Mouse (Mus musculus) kidney, embryonic 15.5 days (tissue): ENCODE data around the gene Nebl. TPM values are rescaled to one million over a fixed set of nuclear protein-coding genes. Genes with fewer than 3 reads are reported as not detected.

Source experiments
- ATAC-seq: fragments of 200-750 bp; cut with Nextera tagmentation; replicated peaks from 2 replicates; pipeline ENCODE4 v1.8.0; 2017; ENCODE audit warnings: moderate TSS enrichment; ENCODE audit not compliant: low FRiP score
- H3K27ac ChIP-seq: fragments of 300-500 bp; sonication (generic); 2 replicates; pipeline ENCODE4 v1.5.1; 2015; ENCODE audit warnings: mild to moderate bottlenecking, inconsistent platforms
- H3K27me3 ChIP-seq: fragments of 300-500 bp; sonication (generic); 2 replicates; pipeline ENCODE4 v1.6.1; 2015; ENCODE audit warnings: inconsistent platforms
- H3K36me3 ChIP-seq: fragments of 300-500 bp; sonication (generic); 2 replicates; pipeline ENCODE4 v1.6.1; 2015; ENCODE audit warnings: inconsistent platforms
- H3K4me1 ChIP-seq: fragments of 300-500 bp; sonication (generic); 2 replicates; pipeline ENCODE4 v1.6.1; 2015; ENCODE audit warnings: inconsistent platforms
- H3K4me2 ChIP-seq: fragments of 300-500 bp; sonication (generic); 2 replicates; pipeline ENCODE4 v1.6.1; 2015; ENCODE audit warnings: moderate library complexity, mild to moderate bottlenecking, inconsistent platforms
- H3K4me3 ChIP-seq: fragments of 300-500 bp; sonication (generic); replicated peaks from 2 replicates; pipeline ENCODE4 v1.5.1; 2015; ENCODE audit warnings: mild to moderate bottlenecking, inconsistent platforms
- H3K9ac ChIP-seq: fragments of 300-500 bp; sonication (generic); 2 replicates; pipeline ENCODE4 v1.6.1; 2015; ENCODE audit warnings: mild to moderate bottlenecking, inconsistent platforms
- H3K9me3 ChIP-seq: fragments of 300-500 bp; sonication (generic); replicated peaks from 2 replicates; pipeline ENCODE4 v1.6.1; 2016; ENCODE audit warnings: inconsistent platforms
- WGBS: fragments of 180-500 bp; shearing (Covaris S2); methylation state at CpG from one replicate; pipeline ENCODE4 v1.1.7; 2015; ENCODE audit warnings: mixed read lengths; 5-methylcytosine and 5-hydroxymethylcytosine counted together
- polyA plus RNA-seq: library from polyadenylated mRNA; unstranded; fragments of >200 nt; fragmentation: Nextera tagmentation; extraction: Ambion mirVana; gene quantifications from 2 replicates; pipeline ENCODE4 v1.2.1, GENCODE M21; 2015

The Nebl gene
- polyA plus RNA-seq, 1 experiment from 2014 or later = 7.1 TPM

DNA sequence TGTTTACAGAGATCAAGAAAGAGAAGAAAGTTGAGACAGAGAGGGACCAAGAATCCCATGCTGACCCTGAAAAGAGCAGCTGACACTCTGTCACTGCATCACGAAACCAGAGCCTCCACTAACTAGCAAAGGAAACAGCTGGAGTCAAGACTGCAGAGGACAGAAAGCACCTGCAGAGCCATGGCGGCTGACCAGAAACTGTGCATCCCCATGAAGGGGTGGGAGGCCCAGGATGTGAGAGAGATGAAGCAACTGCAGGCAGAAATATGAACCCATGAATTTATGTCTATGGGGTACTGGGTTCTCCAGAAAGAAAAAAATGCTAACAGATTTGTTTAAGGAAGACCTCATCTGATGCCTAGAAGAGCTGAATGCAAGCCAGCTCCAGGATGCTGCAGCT, 133.3 kb downstream of the Nebl start:
- H3K4me3 ChIP-seq = no peak overlapping the region
- whole genome bisulfite sequencing = 20% methylated on average over 2 of the region's 2 CpGs
- no peaks in the 10 kb centered on the region for H3K4me1 ChIP-seq
- no peak overlapping the region for H3K27ac ChIP-seq
- no peak overlapping the region for H3K4me2 ChIP-seq
- H3K36me3 ChIP-seq = no peaks in the 10 kb centered on the region
- 0 out of 2 replicates have a peak, but pooled peaks have one; percentile 29 for ATAC-seq
- H3K9ac ChIP-seq = no peak overlapping the region
- no peaks in the 10 kb centered on the region for H3K27me3 ChIP-seq
- no peaks in the 10 kb centered on the region for H3K9me3 ChIP-seq

DNA sequence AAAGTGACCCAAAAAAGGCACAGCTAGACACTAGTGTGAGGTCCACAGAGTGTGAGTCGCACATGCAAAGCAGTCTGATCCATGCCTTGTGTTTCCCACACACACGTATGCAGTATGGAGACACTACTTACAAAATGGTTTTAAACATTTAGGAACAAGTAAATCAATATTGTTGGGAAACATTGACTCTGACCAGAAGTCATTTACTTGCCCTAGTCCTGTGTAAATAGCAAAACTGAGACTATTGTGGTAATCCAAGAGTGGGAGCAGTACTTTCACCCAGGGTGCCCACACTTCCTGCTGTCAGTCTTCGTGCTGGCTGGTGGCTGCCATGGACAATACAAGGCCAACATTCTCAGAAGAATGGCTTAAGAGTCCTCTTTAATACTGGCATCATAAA, 141.6 kb downstream of the Nebl start:
- no peaks in the 10 kb centered on the region for H3K4me1 ChIP-seq
- H3K36me3 ChIP-seq = no peaks in the 10 kb centered on the region
- H3K27ac ChIP-seq = no peak overlapping the region
- no peaks in the 10 kb centered on the region for H3K9me3 ChIP-seq
- H3K4me2 ChIP-seq = no peak overlapping the region
- H3K9ac ChIP-seq = no peak overlapping the region
- no peaks in the 10 kb centered on the region for H3K27me3 ChIP-seq
- H3K4me3 ChIP-seq = no peak overlapping the region
- ATAC-seq = no peak
- 89% methylated on average over 3 of the region's 3 CpGs for WGBS

DNA sequence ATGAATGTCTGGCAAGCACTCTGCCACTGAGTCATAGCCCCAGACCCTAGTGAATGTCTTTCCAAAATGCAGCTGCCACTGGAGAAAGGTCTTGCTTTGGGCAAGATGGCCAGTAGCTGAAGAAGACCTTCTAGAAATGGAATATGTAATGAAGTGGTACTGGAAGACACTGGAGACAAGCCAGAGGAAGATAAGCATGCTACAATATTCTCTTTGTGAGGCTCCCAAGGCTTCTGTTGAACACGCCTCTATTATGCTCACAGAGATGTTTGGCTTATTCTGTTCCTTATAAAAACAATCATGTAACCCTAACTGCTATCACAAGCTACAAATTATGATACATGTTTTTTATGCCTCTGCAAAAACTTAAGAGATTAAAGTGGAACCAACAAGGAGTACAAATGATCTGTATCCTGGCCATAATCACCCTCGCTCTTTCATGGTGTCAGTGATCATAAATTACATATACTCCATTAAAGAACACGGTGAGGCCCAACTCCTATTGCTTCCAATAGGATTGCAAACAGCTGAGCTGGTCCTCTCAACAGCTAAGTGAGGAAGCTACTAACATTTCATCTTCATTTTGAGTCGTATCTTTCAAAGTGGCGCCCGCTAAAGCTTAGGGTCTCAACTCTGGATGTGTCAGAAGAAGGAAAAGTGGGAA, 145.8 kb downstream of the Nebl start:
- H3K9me3 ChIP-seq = no peaks in the 10 kb centered on the region
- no peaks in the 10 kb centered on the region for H3K4me1 ChIP-seq
- H3K27me3 ChIP-seq = no peaks in the 10 kb centered on the region
- ATAC-seq = no peak
- H3K36me3 ChIP-seq = no peaks in the 10 kb centered on the region
- H3K9ac ChIP-seq = no peak overlapping the region
- 50% methylated on average over 6 of the region's 6 CpGs for WGBS
- no peak overlapping the region for H3K4me2 ChIP-seq
- H3K27ac ChIP-seq = no peak overlapping the region
- H3K4me3 ChIP-seq = no peak overlapping the region

DNA sequence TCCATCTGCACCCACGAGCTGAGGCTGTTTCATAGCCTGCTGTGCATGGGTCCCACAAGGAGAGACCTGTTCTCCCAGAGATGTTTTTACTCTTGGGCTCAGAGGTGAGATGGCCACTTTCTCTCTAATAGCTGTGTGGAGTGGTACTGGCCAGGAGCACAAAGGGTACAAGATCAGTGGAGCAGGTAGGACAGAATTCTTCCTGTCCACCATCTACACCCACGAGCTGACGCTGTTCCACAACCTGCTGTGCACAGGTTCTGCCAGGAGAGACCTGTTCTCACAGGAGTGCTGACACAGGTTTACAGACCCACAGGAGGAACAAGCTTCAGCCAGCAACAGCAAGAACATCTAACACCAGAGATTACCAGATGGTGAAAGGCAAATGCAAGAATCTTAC, 155.6 kb downstream of the Nebl start:
- no peak overlapping the region for H3K9ac ChIP-seq
- H3K9me3 ChIP-seq = no peaks in the 10 kb centered on the region
- H3K36me3 ChIP-seq = no peaks in the 10 kb centered on the region
- no peak overlapping the region for H3K4me2 ChIP-seq
- H3K4me3 ChIP-seq = no peak overlapping the region
- no peak overlapping the region for H3K27ac ChIP-seq
- 60% methylated on average over 3 of the region's 3 CpGs for WGBS
- no peaks in the 10 kb centered on the region for H3K27me3 ChIP-seq
- H3K4me1 ChIP-seq = no peaks in the 10 kb centered on the region
- no peak for ATAC-seq

DNA sequence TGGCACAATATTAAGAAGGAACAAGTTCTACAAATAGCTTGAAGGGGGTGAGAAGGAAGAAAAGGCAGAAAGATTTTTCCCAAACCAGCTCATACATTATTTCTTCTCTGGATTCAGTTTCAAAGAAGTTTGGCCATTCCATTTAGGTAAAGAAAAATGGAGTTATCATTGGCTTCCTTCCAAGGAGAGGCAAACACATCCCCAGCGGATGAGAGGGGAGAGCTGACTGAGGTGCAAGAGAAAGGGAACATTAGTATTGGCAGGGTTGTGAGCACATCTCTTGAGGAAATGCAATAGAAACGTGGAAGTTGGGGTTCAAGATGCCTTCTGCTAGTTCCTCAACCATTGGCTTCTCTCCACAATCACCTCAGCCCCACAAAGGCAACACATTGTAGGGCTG, 159.5 kb downstream of the Nebl start:
- Histone ChIP-seq H3K27ac (no peak overlapping the region), H3K27me3 (no peaks in the 10 kb centered on the region), H3K4me2 (no peak overlapping the region), H3K36me3 (no peaks in the 10 kb centered on the region), H3K9me3 (no peaks in the 10 kb centered on the region), H3K9ac (no peak overlapping the region), H3K4me3 (no peak overlapping the region), H3K4me1 (no peaks in the 10 kb centered on the region)
- ATAC-seq = no peak
- 49% methylated on average over 2 of the region's 2 CpGs for WGBS

DNA sequence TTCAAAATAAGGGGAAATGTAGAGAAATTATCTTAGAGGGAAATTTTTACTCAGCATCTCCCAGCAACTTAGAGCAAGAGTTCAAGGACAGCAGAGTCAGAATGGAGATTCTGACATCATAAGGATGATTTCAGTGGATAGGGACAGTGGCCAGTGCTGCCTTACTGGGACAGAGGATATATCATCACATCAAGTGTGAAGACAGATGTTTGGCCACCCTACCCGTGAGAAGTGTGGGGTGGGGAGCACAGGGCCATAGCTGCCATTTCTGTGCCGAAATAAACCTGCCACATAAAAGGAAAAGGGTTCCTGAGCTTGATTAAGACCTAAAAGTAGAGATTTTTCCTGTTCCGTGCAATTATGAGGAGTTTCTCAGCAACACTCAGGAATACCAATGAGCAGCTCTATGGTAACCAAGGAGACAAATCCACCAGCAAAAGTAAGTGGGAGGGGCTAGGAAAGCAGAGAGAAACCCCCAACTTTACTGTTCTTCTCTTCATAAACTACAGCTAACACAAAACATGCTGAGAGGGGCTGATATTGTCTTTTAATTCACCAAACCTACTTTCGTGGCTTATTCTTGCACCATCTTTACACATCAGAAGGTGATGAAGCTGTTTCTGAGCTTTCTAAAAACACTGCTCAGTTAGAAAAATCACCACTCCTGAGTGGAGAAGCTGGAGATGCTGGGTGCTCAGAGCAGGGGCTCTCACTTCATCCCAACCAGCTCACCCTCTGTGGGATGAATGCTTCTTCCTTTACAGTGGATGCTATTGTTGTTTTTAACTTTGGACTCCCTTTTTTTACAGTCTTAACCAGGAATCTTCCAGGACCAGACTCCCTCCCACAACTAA, 172.1 kb downstream of the Nebl start:
- ATAC-seq = no peak
- Histone ChIP-seq H3K9ac (no peak overlapping the region), H3K27ac (no peak overlapping the region), H3K4me3 (no peak overlapping the region), H3K9me3 (no peaks in the 10 kb centered on the region), H3K36me3 (no peaks in the 10 kb centered on the region), H3K4me2 (no peak overlapping the region), H3K4me1 (no peaks in the 10 kb centered on the region), H3K27me3 (no peaks in the 10 kb centered on the region)
- WGBS = 68% methylated on average over 4 of the region's 4 CpGs

DNA sequence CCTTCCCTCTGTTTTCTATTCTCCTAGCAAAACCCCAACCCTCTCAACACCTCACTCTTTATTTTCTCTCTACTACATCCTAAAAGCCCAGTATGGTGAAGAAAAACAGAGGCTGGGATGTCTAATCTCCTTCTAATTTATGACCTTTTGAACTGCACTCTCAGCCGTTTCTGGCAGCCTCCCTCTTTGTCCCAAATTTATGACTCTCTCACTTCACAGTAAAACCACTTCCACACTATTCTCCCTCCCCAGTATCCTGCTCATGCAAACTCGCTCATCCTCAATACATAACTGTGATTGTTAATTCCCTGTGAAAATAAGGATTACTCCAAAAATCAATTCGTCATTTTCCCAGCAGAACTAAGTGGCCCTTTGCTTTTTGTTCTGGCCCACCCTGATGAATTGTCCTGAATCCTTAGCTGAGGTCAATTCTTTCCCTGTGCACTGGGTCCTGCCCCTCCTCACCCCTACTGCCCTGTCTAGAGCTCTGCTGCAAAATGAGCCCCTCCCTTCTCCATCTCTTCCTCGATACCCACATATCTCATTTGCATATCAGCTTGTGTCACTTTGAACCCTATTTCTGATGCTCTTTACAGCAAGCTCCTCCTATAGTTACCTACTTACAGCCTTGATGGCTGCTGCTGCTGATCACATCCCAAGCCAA, 181.2 kb downstream of the Nebl start:
- no peaks in the 10 kb centered on the region for H3K36me3 ChIP-seq
- 21% methylated on average over 4 of the region's 4 CpGs for WGBS
- H3K4me2 ChIP-seq = no peak overlapping the region
- H3K4me3 ChIP-seq = no peak overlapping the region
- no peaks in the 10 kb centered on the region for H3K27me3 ChIP-seq
- no peak; the same call in 1 of the 2 replicates for ATAC-seq
- no peak overlapping the region for H3K9ac ChIP-seq
- H3K4me1 ChIP-seq = peaks cover 6% of the 10 kb centered on the region
- no peak overlapping the region for H3K27ac ChIP-seq
- H3K9me3 ChIP-seq = no peaks in the 10 kb centered on the region

DNA sequence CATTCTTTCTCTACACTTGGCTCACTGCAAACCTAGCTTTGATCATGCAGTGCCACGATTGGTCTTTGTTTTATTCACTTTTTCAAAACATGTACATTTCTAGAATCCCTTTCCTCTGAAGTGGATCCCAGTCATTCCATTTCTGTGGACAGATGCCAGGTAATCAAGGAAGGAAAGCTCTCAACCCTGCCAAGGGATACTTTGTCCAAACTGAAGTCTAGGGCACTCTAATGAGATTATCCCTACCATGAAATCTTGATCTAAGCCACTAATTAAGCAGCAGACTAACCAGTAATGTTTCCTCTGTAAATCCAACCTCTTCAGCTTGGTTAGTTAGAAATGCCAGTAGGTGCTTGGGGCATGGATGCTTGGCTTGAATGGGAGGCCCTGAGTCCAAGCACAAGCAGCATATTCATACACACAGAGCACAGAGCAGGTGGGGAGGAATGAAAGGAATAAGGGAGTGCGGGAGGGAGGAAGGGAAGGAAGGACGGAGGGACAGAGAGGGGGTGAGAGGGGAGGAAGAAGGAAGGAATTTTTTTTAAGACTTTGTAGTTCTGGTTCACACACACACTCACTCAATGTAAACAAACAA, 184.8 kb downstream of the Nebl start:
- H3K4me1 ChIP-seq = peaks cover 6% of the 10 kb centered on the region
- ATAC-seq = no peak
- H3K36me3 ChIP-seq = no peaks in the 10 kb centered on the region
- no peak overlapping the region for H3K4me2 ChIP-seq
- H3K27ac ChIP-seq = no peak overlapping the region
- H3K27me3 ChIP-seq = no peaks in the 10 kb centered on the region
- 83% methylated on average over 3 of the region's 3 CpGs for WGBS
- H3K9ac ChIP-seq = no peak overlapping the region
- H3K9me3 ChIP-seq = no peaks in the 10 kb centered on the region
- H3K4me3 ChIP-seq = no peak overlapping the region

DNA sequence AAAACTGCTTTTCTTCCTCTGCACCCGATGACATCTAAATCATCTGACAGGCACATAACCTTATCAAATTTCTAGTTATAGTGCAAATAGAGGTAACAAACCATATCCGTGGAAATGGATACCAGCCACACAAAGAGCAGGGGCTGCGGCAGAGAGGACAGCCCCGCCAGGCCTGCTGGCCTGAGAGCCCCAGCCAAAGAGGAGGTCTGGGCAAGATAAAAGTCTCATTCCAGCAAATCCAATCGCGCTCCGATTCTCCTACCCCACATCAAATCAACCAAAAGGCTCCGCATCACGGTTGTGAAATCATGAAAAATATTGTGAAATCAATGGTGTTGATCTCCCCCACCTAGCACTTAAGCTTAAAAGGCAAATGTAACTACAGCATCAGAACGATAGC, 191.5 kb downstream of the Nebl start:
- Histone ChIP-seq H3K27me3 (no peaks in the 10 kb centered on the region), H3K9ac (no peak overlapping the region), H3K9me3 (no peaks in the 10 kb centered on the region), H3K4me1 (0 out of 2 replicates have a peak, but pooled peaks cover 4% of the 10 kb centered on the region), H3K4me3 (no peak overlapping the region), H3K27ac (no peak overlapping the region), H3K36me3 (no peaks in the 10 kb centered on the region), H3K4me2 (no peak overlapping the region)
- ATAC-seq = no peak
- WGBS = 65% methylated on average over 10 of the region's 10 CpGs

DNA sequence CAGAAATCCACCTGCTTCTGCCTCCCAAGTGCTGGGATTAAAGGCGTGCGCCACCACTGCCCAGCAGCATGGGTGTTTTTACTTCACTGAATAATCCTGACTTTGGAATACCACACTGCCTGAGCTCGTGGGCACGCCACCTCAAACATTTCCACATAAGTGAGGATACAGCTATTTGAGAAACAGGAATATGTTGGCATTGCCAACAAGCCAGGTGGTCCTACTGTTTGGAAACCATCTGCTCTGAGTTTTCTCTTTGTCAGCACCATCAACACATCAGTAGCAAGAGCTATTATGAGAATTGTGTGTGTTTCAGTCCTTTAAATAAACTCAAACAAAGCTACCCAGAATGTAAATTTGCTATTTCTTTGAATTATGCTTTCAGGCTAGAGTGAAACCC, 192.8 kb downstream of the Nebl start:
- 92% methylated on average over 4 of the region's 4 CpGs for WGBS
- no peak for ATAC-seq
- H3K4me3 ChIP-seq = no peak overlapping the region
- no peaks in the 10 kb centered on the region for H3K27me3 ChIP-seq
- no peak overlapping the region for H3K4me2 ChIP-seq
- H3K9ac ChIP-seq = no peak overlapping the region
- no peaks in the 10 kb centered on the region for H3K36me3 ChIP-seq
- H3K4me1 ChIP-seq = 0 out of 2 replicates have a peak, but pooled peaks cover 4% of the 10 kb centered on the region
- no peaks in the 10 kb centered on the region for H3K9me3 ChIP-seq
- H3K27ac ChIP-seq = no peak overlapping the region

DNA sequence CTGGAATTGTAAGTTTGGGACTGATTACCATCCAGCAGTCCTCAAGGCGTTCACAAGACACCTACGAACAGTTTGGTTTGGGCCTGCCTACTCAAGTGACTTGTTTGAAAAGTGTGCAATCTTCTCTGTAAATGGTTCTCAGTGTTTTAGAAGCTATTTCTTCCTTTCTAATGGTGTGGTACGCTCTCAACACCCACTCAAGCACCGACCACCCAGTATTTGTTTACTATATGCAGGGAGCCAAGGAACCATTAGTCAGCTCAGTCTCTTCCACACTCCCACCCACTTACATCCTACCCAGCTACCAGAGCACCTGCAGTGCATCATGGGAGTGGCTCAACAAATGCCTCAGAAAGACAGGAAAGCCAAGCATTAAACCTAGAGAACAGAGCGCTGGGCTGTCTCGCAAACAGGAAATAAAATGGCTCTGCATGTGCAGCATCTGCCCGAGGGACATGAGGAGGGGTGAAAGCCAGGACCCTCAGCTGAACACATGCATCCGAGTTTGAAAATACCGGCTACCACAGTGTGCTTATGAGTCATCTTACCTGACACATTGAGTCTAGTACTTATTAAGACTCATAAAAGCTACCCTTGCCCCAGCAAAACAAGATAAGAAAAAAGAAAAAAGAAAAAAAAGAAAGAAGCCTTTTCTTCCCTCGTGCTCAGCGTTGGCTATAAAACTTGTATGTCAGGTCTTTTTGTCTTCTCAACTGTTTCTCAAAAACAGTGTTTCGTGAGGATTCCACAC, 199.7 kb downstream of the Nebl start:
- WGBS = 74% methylated on average over 12 of the region's 12 CpGs
- no peak overlapping the region for H3K4me2 ChIP-seq
- H3K4me1 ChIP-seq = no peaks in the 10 kb centered on the region
- no peaks in the 10 kb centered on the region for H3K27me3 ChIP-seq
- no peak for ATAC-seq
- H3K4me3 ChIP-seq = no peak overlapping the region
- H3K9ac ChIP-seq = no peak overlapping the region
- H3K27ac ChIP-seq = no peak overlapping the region
- no peaks in the 10 kb centered on the region for H3K36me3 ChIP-seq
- no peaks in the 10 kb centered on the region for H3K9me3 ChIP-seq
